Mouse (Mus musculus): ENCODE measurements around the gene Tada2b.

GRCm38 (mm10) chr5:36522782-36523181 is 38.7 kb upstream of the Tada2b start:
- TF ChIP-seq CTCF (IDR thresholded peaks at IDR 0.05; ENCODE audit: extremely low read depth, insufficient read length, insufficient replicate concordance, low read depth, low read length) (no peak), POLR2A (IDR thresholded peaks at IDR 0.05; ENCODE audit: low read depth, low read length) (no peak)

Measured in small intestine, adult 2 months (tissue).